Mouse (Mus musculus): ENCODE results near the gene BC048507.

GRCm38 (mm10) chr13:67883966-67884365, 20.8 kb downstream of the BC048507 start:
- no peak for TF ChIP-seq CTCF (IDR thresholded peaks at IDR 0.05; ENCODE audit: low read depth)
- TF ChIP-seq EP300 (IDR thresholded peaks at IDR 0.05; ENCODE audit: low read depth): no peak

Data from heart, postnatal 0 days (tissue).